Mouse (Mus musculus) adrenal gland, postnatal 25 days (tissue): ENCODE data around the gene Iqcd. TPM values are rescaled to one million over a fixed set of nuclear protein-coding genes. Genes with fewer than 3 reads are reported as not detected.

ENCODE experiments used
- DNase-seq: peaks from one replicate; pipeline ENCODE4 v3.0.0; 2021; ENCODE audit warnings: mixed read lengths
- total RNA-seq: library from RNA; stranded (reverse); gene quantifications from 2 replicates; pipeline ENCODE4 v1.2.3, GENCODE M21; 2021

The Iqcd gene
- total RNA-seq, 1 experiment from 2014 or later, result 0.67 TPM

DNA sequence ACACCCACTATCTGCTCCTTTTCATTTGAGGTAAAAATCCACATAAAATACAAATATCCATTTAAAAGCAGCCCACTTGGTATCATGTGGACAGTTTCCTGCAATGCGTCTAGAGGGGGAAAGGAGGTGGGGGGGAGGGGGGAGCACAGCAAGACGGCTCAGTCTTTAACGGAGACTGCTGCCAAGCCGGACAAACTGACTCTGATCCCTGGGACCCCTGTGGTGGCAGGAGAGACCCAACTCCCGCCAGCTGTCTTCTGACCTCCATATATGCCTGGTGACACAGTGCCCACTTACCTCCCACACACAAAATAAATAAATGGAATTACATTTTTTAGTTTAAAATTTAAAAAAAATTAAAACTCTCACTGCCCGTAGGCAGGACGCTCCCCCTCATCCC, 14.7 kb downstream of the Iqcd start:
- no peak for DNase-seq

DNA sequence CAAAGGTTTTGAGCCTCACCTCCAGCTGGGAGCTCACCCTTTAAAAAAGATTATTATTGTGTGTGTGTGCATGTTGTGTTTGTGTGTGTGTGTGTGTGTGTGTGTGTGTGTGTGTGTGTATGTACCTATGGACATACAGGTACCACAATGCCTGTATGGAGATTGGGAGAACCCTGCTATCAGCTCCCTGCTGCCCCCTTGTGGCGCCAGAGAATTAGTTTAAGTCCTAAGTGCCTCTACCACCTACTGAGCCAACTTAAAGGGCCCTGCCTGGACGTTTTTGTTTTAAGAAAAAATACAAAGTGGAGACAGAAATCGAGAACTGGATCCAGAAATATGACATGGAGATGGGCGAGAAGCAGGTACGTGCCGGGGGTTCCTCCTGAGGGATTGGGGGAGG, 16.0 kb downstream of the Iqcd start:
- DNase-seq, result peak; percentile 85

DNA sequence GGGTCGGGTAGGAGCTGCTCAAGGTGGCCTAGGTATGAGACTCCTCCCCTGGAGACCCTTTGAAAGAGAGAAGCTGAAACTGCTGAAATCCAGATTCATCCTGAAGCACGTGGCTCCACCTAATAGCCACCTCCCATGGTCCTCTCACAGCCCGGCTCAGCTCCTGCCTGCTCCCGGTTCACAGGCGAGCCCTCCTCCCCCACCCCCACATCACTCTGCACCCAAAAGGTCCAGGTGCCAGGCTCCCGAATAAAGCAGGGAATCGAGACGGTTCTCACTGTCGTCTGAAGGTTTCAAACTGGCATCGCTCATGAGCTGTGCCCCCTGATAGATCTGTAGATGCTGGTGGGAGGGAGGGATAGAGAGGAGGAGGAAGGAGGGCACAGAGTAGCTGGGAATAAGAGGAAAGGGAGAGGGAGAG, 16.4 kb downstream of the Iqcd start:
- DNase-seq, result no peak

DNA sequence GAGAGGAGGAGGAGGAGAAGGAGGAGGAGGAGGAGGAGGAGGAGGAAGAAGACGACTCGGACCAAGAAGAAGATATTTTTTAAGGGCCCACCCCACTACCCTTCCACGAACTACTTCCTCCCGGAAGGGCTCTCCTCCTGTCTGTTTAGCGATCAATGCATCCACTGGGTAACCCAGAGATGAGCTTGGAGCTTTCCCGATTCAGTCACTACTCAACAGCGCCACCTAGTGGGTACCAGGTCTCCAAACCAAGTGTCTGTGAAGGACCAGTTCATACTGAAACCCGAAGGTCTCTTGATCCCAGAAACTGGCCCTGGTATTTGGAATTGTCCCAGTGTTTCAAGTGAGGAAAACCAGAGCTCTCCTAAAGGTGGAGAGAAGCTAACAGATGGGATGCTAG, 16.9 kb downstream of the Iqcd start:
- DNase-seq, result peak; percentile 88

DNA sequence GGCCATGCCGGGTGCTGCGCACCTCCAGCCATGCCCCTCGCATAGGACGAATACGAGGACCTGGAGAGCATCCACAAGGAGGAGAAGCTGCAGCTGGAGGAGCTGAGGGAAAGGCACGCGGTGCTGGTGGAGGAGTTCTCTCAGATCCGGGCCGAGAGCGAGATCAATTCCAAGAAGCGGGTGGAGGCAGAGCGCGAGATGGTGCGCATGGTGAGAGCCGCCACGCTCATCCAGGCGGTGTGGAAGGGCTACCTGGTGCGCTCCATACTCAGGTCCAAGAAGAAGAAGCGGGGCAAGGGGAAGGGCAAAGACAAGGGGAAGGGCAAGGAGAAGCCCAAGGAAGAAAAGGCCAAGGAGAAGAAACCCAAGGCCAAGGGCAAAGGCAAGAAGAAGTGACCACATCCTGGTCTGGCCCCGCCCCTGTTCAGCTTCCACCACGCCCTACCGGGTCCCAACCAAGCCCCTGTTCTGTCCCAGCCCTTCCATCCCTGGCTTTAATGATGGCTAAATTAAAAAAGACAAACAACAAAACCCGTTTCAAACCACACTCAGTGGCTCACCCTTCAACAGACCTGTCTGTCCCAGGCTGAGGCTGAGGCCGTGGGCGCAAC, 17.9 kb downstream of the Iqcd start:
- DNase-seq, result no peak

DNA sequence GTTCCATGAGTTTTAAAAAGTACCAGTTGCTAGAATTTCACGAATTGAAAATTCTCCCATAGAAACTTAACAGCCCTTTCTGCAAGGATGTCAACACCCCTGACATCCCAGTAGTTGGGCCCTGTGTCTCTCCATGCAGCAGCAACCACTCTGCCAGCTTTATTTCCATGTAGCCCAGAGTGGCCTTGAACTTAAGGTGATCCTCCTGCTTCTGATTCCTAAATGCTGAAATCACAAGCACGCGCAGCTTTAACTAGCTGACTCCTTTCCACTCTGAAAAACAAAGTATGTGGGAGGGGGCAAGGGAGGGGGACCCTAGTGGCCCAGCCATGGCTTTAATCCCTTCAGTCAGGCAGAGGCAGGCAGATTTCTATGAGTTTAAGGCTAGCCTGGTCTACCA, 18.5 kb downstream of the Iqcd start:
- no peak for DNase-seq

DNA sequence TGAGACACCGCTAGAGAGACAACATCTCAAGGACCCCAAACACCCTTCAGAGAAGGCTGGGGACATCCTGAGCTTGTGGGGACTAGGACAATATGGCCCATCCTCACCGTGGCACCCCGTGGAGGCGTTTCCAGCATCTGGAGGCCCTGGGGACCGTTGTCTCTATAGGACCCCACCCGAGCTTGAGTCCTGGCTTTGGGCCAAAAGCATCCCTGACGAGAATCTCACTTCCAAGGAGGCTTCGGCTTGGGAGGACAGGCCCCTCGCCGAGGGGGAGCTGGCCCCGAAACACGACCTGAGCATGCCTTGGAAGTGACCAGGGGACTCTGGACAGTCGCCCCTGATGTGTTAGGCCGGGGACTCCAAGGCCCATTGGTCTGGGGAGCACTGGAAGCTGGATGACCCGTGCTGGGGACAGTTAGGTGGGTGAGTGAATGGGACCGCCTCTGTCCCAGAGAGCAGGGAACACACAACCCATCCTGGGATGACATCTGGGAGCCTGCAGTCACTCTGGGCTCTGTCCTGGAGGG, 20.5 kb downstream of the Iqcd start:
- no peak for DNase-seq

DNA sequence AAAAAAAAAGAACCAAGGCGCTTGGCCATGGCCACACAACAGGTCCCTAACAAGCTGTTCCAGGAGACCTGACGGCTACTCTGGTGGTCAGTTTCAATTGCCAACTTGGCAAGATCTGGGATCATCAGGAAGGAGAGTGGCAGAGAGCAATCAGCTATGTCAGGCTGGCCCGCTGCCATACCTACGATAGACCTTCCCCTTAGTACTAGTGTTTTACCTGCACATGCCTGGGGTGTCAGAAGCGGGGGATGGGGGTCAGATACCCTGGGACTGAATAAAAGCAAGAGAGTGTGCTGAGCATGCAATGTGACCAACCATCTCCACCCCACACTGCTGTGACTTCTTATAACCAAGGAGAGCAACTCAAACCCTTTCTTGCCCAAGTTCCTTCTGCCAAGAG, 22.1 kb downstream of the Iqcd start:
- no peak for DNase-seq

DNA sequence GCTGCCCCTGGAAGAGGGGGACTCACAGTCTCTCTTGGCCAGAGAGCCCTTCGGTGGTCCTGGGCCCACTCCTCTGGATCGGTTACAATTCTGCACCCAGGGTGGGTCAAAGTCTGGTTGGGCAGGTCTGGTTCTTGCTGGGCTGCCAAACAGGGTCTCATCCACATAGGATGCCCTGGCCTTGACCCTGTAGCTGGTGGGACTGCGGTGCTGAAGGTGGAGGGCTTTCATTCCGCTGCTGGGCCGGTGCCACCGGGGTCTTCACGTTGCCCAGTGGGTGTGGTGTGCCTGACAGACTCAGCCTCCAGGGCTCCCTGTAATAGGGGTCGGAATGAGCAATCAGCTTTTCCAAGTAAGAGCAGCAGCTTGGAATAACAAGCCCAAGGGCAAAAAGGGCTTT, 22.6 kb downstream of the Iqcd start:
- no peak for DNase-seq

DNA sequence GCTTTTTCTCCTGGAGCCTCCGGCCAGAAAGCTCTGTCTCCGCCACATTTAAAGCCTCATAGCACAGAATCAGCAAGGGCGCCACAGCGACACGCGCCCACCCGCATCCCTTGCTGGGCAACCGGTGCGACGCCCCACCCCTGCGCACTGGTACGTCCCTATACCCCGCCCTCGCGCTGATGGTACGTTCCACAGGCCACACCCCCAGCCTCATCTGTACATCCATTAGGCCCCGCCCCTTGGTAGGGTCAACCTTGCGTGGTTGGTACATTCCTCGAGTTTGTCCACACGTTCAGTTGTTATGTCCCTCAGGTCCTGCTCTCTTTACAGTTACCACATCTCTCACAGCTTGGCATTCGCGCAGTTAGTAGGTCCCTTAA, 23.6 kb downstream of the Iqcd start, which contains the start of the genes Rita1 and Ddx54:
Gene Rita1 (minus strand): TSS at position 148 of the 380 bp plus-strand sequence.
Gene Ddx54 (plus strand): TSS at position 298 of the 380 bp plus-strand sequence.
- peak; percentile 95 for DNase-seq

DNA sequence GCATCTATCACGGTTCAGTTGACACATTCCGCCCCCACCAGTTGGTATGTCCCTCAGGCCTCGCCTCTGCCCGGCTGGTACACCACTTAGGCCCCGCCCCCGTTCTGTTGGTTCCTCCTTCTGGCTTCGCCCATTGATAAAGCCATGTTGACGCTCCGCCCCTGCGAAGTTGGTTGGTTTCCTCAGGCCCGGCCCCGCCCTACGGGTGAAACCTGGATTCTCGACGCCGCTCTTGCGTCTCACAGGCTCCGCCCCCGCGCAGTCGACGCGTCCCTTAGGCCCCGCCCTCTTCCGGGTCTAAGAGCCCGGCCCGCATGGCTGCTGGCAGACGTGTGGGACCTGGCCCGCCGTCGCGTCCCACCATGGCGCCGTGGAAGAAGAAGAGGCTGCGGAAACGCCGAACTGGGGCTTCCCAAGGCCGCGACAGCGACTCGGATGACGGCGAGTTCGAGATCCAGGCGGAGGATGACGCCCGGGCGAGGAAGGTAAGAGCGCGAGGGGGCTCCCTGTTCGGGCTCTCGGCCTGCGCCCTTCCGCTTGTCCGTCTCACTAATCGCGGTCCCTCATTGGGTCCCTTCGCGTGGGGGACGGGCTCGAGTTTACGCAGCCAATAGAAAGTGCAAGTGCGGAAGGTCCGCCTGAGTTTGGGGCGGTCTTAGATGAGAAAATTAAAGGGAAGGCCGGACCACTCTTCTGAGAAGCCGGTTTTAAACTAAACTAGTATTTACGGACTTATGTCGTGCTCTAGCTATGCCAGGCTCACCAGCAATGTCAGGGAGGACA, 24.2 kb downstream of the Iqcd start:
- peak; percentile 100 for DNase-seq

DNA sequence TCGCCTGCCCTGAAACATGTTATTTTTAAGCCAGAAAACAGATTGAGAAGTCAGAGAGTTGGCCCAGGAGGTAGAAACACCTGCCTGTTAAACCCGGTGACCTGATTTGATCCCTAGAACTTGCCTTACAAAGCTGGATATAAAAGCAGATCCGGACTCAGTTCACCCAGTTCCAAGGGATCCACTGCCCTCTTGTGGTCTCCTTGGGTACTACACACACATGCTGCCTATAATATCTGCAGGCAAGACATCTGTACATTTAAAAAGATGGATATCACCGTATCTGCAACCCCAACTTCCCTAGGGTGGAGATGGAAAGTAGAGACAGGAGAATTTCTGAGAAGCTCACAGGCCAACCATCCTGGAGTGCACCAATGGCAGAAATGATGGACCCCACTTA, 27.1 kb downstream of the Iqcd start:
- DNase-seq, result no peak

DNA sequence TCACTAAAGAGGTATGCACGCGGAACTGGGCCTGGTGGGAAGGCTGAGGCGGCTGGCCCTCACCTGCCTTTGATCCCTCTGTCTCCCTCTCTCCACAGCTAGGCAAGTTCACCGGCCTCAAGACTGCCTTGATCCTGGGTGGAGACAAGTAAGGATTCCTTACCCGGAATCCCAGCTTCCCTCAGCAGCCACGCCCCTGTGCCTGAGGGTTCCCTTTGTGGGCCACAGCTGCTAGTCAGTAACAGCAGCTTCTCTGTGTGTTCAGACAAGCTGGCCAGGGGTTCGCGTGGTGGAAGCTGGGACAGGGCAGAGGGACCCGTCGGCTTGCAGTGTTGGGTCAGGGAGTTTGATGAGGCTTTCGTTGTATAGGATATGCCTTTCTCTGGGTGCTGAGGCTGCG, 30.0 kb downstream of the Iqcd start:
- DNase-seq, result no peak

DNA sequence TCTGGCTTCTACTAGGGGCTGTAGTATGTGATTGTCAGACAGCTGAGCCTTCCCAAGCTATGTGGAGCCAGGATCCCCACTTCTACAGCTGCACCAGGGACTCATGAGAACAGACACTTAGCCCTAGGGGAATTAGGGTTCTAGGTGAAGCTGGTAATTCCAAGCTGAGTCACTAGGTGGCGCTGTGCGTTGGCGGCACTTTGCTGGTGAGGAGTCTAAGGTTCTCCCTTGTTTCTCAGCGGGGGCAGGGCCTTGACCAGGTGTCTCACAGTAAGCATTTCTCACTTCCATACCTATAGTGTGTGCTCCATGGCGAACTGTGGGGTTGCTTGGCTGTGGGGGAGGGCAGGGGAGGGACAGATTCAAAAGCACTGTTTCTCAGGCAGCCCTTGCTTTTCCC, 30.4 kb downstream of the Iqcd start:
- peak; percentile 67 for DNase-seq

DNA sequence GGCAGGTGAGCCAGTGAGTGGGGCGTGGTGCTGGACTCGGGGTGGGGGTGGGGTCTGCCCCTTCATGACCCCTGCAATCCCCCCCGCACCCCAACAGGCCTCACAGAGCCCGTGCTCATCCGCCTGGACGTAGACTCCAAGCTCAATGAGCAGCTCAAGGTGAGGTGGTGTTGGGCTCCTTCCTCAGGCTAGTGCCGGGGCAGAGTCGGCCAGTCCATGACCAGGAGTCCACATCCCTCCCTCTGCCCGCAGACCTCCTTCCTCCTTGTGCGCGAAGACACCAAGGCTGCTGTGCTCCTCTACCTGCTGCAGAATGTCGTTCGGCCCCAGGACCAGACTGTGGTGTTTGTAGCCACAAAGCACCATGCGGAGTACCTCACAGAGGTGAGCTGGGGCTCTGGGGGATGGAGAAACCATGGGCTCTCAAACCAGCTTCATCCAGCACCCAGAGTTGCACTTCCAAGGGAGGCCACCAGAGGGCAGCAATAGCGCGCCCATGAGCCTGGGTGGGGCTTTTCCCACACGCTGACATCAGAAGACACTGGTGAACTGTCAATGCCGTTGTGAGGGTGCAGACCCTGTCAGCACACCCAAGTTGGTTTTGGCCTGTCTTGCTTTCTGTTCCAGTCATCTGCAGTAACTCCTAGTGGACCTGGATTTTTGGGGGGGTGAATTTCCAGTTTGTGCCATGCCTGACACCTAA, 31.7 kb downstream of the Iqcd start:
- DNase-seq, result peak; percentile 87

DNA sequence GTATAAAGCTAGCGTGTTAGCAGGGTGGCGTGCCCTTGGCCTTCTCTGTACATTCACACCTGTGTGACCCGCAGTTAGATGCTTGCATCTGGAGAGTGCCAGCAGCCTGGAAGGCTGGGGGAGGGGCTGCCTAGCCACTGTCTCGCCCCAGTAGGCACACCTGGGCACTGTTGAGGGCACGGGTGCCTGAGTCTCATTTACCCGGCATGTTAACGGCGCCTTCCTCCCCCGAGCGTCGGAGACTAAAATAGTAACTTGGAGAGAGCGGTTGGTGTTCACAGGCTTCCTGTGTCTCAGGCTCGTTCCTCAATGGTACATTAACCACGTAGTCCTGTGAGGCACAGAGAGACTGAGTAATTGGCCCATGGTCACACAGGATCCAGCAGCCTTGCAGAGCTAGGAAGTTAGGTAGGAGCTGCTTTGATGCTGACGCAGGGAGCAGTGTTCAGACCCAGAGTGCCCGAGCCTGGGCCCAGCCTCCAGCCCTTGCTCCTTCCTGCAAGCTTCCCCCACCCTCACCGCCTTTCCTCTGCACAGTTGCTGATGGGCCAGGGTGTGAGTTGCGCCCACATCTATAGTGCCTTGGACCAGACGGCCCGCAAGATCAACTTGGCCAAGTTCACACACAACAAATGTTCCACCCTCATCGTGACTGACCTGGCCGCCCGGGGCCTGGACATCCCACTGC, 32.4 kb downstream of the Iqcd start:
- no peak for DNase-seq

DNA sequence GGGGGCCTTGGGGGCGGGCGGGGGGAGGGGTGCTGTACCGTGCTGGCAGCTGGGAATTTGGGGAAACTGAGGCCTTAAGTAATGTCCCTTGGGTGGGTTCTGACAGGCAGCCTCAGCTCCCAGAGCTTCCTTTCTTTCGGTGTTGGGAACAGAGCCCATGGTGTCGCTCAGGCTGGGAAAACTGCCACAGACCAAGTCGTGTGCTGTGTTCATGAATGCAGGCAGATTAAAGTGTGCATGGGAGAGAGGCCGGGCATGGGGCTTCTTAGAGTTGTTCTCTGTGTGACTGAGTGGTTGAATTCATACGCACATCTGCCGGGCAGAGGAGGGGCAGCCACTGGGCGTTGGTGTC, 33.0 kb downstream of the Iqcd start:
- no peak for DNase-seq

DNA sequence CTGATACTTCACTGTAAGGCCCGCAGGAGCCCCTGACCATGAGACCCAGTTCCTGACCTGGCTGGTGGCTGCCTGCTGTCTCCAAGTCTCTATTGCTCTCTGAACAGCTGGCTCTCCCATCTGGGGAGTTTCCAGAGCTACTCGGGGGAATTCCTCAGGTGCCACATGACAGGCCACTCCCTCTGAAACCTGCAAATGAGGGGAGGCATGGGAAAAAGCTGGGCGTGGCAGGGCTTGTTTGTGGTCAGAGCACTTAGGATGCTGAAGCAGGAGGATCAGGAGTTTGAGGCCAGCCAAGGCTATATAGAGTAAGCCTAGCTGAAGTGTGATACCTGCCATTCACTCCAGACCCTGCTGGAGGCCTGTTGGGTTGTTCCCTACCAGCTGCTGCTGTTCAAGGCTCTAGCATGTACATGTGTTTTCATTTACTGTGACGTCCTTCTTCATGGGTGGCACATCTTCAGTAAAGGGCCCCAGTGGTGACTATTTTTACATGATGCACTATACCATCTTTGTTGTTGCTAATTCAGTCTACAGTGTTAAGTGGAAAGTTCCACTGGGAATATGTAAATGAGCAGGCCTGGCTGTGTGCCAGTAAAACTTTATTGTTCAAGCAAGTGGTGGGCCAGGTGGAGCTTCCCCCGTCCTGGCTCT, 33.5 kb downstream of the Iqcd start:
- no peak for DNase-seq

DNA sequence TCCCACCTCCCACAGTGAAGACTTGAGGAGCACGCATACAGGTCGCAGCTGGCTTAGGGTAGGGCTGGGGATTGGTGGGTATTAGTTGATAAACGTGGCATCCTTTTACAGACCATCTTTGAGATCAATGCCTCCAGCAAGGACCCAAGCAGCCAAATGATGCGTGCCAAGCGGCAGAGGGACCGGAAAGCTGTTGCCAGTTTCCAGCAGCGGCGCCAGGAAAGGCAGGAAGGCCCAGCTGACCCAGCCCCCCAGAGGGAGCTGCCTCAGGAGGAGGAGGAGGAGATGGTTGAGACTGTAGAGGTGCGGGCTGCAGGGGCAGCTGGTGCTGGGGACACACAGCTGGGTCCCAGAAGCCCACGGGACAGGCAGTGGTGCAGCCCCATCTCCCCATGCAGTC, 35.6 kb downstream of the Iqcd start:
- no peak for DNase-seq

DNA sequence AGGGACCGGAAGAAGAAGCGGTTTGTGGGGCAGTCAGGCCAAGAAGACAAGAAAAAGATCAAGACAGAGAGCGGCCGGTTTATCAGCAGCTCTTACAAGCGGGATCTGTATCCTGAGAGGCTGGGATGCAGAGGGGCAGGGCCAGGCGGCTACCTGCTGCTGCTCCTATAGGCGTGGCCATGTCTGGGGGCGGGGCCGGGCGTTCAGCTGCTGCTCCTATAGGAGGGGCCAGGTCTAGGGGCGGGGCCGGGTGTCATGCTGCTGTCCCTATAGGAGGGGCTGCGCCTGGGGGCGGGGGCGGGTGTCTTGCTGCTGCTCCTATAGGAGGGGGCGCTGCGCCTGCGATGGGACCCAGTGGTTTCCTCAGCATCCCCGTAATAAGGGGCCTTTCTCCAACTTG, 37.6 kb downstream of the Iqcd start:
- no peak for DNase-seq

DNA sequence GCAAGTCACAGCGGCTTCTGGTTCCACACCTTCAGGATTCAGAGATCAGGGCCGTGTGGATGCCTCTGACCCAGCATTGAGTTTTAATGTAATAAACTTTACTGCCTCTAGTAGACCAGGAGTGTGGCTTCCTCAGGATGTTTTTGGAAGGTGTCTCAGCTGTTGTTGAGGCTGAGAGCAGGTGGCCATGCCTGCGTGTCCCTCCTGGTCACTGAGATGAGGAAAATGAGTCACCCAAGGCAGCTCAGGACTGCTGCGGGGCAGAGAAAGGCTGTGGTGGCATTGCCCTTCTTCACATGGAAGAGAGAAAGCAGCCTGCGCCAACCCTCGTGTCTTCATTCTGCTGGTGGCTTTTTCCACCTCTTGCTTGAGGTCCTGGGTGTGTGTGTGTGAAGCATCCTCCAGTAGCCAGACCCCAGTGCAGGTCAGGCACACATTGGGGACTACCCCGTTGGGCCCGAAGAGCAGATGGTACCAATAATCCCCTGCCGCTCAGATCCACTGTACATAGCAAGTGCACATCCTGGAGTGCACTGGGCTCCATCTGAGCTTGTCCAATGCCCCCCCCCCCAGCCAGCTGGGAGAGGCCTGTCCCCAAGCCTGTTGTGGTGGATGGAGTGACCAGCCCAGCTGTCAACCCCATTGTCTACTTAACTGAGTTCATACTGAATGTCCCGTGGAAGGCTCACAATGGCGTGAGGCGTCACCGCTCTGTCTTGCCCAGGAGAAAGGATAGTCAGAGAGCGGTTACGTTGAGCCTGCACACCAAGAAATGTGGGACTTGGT, 38.9 kb downstream of the Iqcd start:
- no peak for DNase-seq
